Mouse (Mus musculus) gonadal fat pad, adult 2 months (tissue): ENCODE measurements at regions not wholly inside any gene's neighbourhood (a gene's known extent, or its start where the extent isn't known, plus 50 kb on each side); places are given as distances from the start of the nearest gene placed in this dataset.

Experiments used
- DNase-seq: peaks from one replicate; pipeline ENCODE4 v3.0.0-alpha.2; 2012; ENCODE audit warnings: low read depth

DNA sequence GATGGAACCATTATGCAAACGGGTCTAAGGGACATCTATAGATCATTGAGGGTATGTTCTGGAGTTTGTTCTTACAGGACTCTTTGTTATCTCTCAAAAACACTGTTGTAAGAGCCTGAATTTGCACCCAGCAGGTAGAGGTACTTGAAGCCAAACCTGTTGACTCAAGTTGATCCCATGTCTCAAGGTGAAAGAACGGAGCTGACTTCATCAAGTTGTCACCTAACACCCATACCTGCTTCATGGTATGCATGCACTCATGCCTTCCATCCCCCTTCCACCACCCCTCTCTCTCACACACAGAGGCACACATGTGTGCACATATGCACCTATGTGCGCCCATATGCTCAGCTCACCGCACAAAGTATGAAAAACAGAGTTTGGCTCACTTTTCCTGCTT, 189.0 kb downstream of the Ttll7 start:
- DNase-seq: no peak

GRCm38 (mm10) chr3:147042911-147043310, 190.7 kb downstream of the Ttll7 start:
- no peak for DNase-seq

- DNase-seq: no peak
Observed at GRCm38 (mm10) chr3:147046634-147047033, 194.5 kb downstream of the Ttll7 start.

DNA sequence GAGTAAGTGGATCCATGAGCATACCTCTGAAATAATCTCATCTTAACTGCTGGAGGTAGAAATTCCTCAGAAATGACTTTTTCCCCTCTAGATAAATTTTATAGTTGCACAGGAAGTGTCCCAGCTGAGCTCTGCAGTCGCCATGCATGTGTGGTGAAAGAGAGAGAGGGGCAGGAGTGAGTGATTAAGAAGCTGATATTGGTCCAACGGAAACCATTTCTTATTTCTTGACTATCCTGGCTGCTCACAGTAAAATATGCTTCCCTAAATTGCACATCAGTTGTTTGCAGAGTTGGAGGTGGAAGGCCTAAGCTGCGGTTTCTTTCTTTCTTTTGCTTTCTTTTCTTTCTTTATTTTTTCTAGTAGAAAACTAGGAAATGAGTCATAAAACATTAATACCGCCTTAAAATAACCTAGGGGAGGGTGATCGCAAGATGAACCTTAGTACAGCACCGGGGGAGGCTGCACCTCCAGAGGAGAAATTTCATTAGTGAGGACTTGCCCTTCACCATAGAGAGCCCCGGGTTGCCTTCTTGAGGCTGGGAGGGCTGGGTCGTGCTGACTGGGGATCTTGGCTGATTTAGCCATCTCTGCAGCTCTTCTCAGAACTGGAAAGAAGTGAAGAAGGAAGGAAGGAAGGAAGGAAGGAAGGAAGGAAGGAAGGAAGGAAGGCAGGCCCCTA, 202.1 kb downstream of the Ttll7 start:
- DNase-seq: no peak

GRCm38 (mm10) chr3:147057874-147058273, 205.7 kb downstream of the Ttll7 start:
- no peak for DNase-seq

GRCm38 (mm10) chr3:147060659-147061058, 208.5 kb downstream of the Ttll7 start:
- DNase-seq: no peak

GRCm38 (mm10) chr3:147062451-147062850, 210.3 kb downstream of the Ttll7 start:
- DNase-seq: no peak

- no peak for DNase-seq
Observed at GRCm38 (mm10) chr3:147063578-147064442, 211.6 kb downstream of the Ttll7 start.

GRCm38 (mm10) chr3:147064443-147064868, 212.3 kb downstream of the Ttll7 start:
- no peak for DNase-seq

DNA sequence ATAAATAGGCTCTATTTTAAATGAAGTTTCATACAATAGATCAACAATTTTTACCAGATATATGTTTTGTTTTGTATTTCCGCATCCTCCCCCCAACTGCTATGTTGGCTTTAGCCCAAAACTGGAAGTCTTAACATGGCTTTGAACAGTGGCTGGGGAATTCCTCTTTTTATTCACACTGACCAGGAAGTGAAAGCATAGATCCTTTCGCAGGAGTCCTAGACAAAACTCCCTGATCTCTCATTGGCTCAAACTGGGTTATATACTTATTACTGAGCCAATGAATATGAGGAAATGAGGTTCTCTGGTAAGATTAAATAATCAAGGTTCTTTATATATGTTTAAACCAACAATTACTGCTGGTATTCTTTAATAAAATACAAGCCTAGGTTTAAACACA, 218.8 kb downstream of the Ttll7 start:
- DNase-seq: no peak

DNA sequence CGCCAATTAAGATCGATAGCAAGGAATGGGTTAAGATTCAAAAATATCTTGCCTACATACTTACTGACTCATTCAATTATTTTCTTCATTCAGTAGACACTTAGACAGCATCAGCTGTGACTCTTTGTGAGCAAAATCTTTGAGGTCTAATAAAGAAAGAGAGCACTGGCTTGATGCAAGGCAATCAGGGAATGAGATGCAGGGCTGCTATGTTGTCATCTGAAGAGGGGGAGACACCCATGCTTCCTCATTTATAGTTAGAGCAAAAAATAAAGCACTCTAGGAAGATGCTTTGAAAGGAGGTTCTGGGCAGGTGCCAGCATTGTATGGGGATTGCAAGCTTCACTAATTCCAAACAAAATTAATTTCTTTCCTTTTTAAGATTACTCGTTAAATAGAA, 228.0 kb downstream of the Ttll7 start:
- DNase-seq: no peak

GRCm38 (mm10) chr3:147080768-147081448, 228.7 kb downstream of the Ttll7 start:
- DNase-seq: no peak

GRCm38 (mm10) chr3:147081763-147082162, 229.6 kb downstream of the Ttll7 start:
- no peak for DNase-seq

DNA sequence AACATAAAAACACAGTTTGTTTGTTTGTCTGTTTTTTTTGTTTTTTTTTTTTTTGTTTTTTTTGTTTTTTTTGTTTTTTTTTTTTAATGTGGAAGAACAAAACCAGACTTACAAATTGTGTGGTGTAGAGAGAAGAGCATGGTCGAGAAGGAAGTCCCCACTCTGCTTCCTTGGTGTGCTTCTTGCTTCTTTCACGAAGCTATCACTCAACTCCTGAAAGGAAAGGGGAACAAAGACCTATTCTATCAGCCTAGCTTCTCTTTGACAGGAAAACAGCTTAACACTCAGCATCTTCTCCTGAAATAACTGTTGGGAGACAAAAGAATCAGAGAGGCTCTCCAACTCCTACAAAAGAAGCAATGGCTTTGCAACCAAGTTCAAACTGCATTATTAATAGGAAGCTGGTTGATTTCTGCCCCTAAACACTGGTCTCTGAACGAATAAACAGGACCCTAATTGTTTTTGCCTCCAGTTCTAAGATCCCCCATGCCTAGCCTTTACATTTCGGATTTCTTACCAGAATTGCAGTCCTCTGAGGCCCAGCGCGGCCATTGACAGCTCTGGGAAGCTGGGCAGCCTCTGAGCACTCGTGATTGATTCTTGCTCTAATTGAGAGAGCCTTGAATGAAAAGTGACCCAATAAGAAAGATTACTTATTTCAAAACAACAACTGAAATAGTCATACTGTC, 230.2 kb downstream of the Ttll7 start:
- no peak for DNase-seq

GRCm38 (mm10) chr3:147083374-147083773, 231.2 kb downstream of the Ttll7 start:
- no peak for DNase-seq

DNA sequence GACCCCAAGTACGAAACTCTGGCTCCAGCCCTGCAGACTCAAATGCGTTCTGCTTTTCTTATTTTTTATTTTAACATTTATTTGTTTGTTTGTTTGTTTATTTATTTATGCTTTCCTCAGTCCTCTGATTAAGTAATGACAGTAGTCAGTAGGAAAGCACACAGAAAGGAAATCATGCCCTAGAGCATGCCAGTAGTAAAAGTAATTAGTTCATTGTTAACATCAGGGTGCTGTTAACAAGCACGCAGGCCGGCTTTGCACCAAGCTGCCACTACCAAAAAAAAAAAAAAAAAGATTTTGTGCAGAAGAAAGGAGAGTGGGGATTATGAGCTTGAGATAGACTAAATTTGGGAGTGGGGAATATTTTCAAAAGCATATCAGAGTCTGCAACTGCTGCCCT, 231.7 kb downstream of the Ttll7 start:
- DNase-seq: no peak

GRCm38 (mm10) chr3:147084624-147085189, 232.5 kb downstream of the Ttll7 start:
- no peak for DNase-seq

DNA sequence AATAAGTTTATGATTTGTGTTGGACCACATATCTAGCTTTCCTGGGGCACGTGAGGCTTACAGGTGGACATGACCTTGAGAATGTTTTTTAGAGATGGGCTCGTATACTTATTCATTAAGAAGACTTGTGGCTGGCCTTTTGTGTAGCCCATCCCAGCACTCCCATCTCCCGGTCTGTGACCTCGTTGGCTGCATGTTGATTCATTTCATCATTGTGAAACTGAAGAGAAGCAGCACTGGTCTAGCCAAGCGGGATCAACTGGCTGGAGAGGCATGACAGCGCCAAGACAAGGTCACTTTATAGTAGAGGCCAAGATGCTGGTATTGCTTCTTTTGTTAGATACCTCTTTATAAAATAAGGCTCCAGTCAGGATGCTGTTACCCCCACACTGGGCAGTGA, 236.0 kb downstream of the Ttll7 start:
- no peak for DNase-seq

DNA sequence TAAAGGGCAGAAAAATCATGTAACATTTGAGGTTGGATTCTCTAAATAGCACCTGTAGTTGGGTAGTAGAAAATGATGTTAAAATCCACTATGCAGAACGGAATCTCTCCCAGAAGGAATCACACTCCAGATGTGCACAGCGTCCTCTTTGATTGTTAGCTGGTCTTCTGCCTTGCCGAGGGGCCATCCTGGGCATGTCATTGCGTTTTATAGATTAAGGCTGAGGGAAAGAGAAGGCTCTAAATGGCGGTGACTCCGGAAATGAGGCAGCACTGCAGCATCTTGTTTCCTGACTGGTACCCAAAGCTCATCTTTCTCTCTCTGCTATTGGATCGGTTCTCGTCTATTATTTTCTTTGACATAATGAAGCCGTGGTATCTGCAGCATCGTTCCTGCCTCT, 237.5 kb downstream of the Ttll7 start:
- DNase-seq: no peak

- DNase-seq: no peak
Observed at GRCm38 (mm10) chr3:147092188-147093075, 240.3 kb downstream of the Ttll7 start.

GRCm38 (mm10) chr3:147093076-147093380, 240.9 kb downstream of the Ttll7 start:
- no peak for DNase-seq
